Mouse (Mus musculus) stomach, postnatal 0 days (tissue): Measurements from ENCODE around the gene Tmem201. TPM values are rescaled to one million over a fixed set of nuclear protein-coding genes. Genes with fewer than 3 reads are reported as not detected.
A peak's percentile ranks its signal among the peaks of the same experiment; 100 is the strongest.
"Not testable (repeated sequence)": the region's sequence is repeated elsewhere in the genome, so short reads cannot be mapped to it uniquely, and the experiment has no call there.

Experiments used
- ATAC-seq: fragments of 200-750 bp; cut with Nextera tagmentation; 2 replicates; pipeline ENCODE4 v1.8.0; 2017; ENCODE audit not compliant: low FRiP score, low TSS enrichment
- DNase-seq: peaks from one replicate; pipeline ENCODE4 v3.0.0-alpha.2; 2016; ENCODE audit warnings: low spot score
- H3K27ac ChIP-seq: fragments of 300-500 bp; sonication (generic); replicated peaks from 2 replicates; pipeline ENCODE4 v1.5.1; 2014; ENCODE audit warnings: mild to moderate bottlenecking, control low read depth
- H3K27me3 ChIP-seq: fragments of 300-500 bp; sonication (generic); 2 replicates; pipeline ENCODE4 v1.6.1; 2014; ENCODE audit warnings: low read length; ENCODE audit not compliant: control insufficient read depth, insufficient read depth
- H3K36me3 ChIP-seq: fragments of 300-500 bp; sonication (generic); 2 replicates; pipeline ENCODE4 v1.6.1; 2014; ENCODE audit warnings: low read length, mixed read lengths; ENCODE audit not compliant: control insufficient read depth, insufficient read depth
- H3K4me1 ChIP-seq: fragments of 300-500 bp; sonication (generic); replicated peaks from 2 replicates; pipeline ENCODE4 v1.6.1; 2014; ENCODE audit warnings: antibody characterized with exemption; ENCODE audit not compliant: control insufficient read depth, insufficient read depth
- H3K4me2 ChIP-seq: fragments of 300-500 bp; sonication (generic); replicated peaks from 2 replicates; pipeline ENCODE4 v1.6.1; 2014; ENCODE audit warnings: low read depth, mild to moderate bottlenecking, control low read depth, moderate library complexity
- H3K4me3 ChIP-seq: fragments of 300-500 bp; sonication (generic); 2 replicates; pipeline ENCODE4 v1.5.1; 2014; ENCODE audit warnings: low read depth, low read length, control low read depth
- H3K9ac ChIP-seq: fragments of 300-500 bp; sonication (generic); 2 replicates; pipeline ENCODE4 v1.6.1; 2014; ENCODE audit warnings: mild to moderate bottlenecking, low read length, control low read depth, mixed read lengths
- H3K9me3 ChIP-seq: fragments of 300-500 bp; sonication (generic); 2 replicates; pipeline ENCODE4 v1.6.1; 2016; ENCODE audit warnings: low read length; ENCODE audit not compliant: control insufficient read depth
- CTCF ChIP-seq: IDR thresholded peaks from 2 replicates; pipeline ENCODE4 v1.5.1; 2016; ENCODE audit warnings: antibody characterized with exemption, low read depth, mild to moderate bottlenecking, moderate library complexity
- EP300 ChIP-seq: optimal IDR thresholded peaks from 2 replicates; pipeline ENCODE3; 2016; ENCODE audit warnings: antibody characterized with exemption
- WGBS: fragments of 180-500 bp; shearing (Covaris S2); extraction: QIAGEN DNeasy Blood & Tissue Kit; methylation state at CpG from one replicate; pipeline ENCODE4 v1.1.7; 2014; 5-methylcytosine and 5-hydroxymethylcytosine counted together
- polyA plus RNA-seq: library from polyadenylated mRNA; unstranded; fragments of >200 nt; fragmentation: Nextera tagmentation; extraction: Ambion mirVana; gene quantifications from 2 replicates; pipeline ENCODE4 v1.2.1, GENCODE M21; 2015

Tmem201 gene
- polyA plus RNA-seq, 1 experiment from 2014 or later = 7.5 TPM

DNA sequence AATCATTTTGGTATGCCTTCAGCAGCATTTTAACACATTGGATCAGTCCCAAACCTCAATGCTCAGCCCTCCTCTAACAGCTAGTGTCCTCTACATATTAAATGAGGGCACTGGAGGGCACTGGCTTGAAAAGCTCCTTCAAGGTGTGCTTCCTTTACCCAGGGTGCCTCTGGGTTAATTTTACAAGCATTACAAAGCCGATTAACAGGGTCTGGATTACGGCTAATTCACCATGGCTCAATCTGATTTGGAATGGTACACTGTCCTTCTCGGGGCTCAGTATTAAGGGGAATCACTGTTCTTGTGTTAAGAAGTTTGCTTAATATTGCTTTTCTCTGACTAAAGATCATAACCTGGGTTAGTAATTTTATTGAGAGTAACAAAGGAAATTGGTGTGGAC is 15.0 kb upstream of the Tmem201 start:
- DNase-seq (no peak), ATAC-seq (no peak)
- H3K27ac ChIP-seq = no peak overlapping the region
- no peaks in the 10 kb centered on the region for H3K9me3 ChIP-seq
- H3K36me3 ChIP-seq = no peaks in the 10 kb centered on the region
- no peak overlapping the region for H3K4me2 ChIP-seq
- 85% methylated on average over 3 of the region's 3 CpGs for WGBS
- H3K27me3 ChIP-seq = no peaks in the 10 kb centered on the region
- H3K4me1 ChIP-seq = no peaks in the 10 kb centered on the region
- no peak overlapping the region for H3K4me3 ChIP-seq
- TF ChIP-seq EP300 (no peak), CTCF (no peak)
- no peak overlapping the region for H3K9ac ChIP-seq

DNA sequence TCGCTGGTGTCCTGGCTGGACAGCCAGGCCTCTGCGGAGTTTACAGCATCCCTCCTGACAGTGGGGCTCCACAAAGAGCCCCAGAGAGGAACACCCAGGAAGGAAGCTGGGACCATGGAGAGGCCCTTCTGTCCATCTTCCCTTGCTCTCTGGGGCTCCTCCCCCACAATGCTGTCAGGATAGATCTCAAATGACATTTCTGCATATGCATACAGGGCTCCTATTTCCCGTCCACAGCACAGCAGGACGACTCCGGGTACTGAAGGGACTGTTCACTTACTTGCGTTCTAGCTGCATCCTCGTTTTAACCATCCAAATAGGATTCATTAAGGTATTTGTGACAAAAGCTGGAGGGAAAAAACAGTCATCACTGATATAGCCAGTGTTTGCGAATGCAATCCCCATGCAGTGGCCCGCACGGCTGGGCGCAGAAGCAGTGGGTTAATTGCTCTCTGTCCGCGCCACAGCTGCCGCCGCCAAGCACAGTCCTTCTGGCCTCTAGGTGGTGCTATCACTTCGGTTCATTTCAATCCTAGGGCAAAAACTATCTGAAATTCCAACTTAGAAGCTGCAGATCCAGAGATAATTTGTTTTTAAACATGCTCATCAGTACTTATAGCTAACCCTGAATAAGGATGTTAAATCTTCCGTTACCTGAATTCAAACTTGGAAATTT is 14.4 kb upstream of the Tmem201 start:
- Histone ChIP-seq H3K27me3 (no peaks in the 10 kb centered on the region), H3K4me3 (no peak overlapping the region), H3K4me1 (no peaks in the 10 kb centered on the region), H3K9ac (no peak overlapping the region), H3K9me3 (no peaks in the 10 kb centered on the region), H3K27ac (no peak overlapping the region), H3K36me3 (no peaks in the 10 kb centered on the region), H3K4me2 (no peak overlapping the region)
- 37% methylated on average over 17 of the region's 17 CpGs for WGBS
- TF ChIP-seq CTCF (peak; percentile 90), EP300 (no peak)
- ATAC-seq (no peak), DNase-seq (peak; percentile 57)

DNA sequence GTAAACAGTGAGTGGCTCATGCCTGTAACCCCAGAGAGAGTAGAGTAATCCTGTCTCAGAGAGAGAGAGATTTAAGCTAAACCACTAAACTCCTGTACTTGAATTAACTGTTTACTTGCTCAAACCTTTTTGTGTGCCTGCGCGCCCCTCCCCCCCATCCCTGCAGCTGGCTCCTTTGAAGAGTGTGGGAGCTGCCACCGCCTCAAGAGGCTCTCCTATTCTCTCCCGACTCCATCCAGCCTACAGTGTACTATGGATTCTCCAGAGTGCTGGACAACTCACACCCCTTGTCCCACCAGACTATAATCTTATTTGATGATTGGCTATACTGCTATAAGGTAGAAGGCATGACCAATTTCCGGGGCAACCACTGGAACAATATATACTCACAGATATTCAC is 12.8 kb upstream of the Tmem201 start:
- WGBS = 59% methylated on average over 5 of the region's 5 CpGs
- Histone ChIP-seq H3K36me3 (no peaks in the 10 kb centered on the region), H3K9me3 (no peaks in the 10 kb centered on the region), H3K4me1 (no peaks in the 10 kb centered on the region), H3K9ac (no peak overlapping the region), H3K27ac (no peak overlapping the region), H3K4me2 (no peak overlapping the region), H3K27me3 (no peaks in the 10 kb centered on the region), H3K4me3 (no peak overlapping the region)
- TF ChIP-seq EP300 = no peak
- no peak for TF ChIP-seq CTCF
- ATAC-seq = no peak
- DNase-seq = no peak

DNA sequence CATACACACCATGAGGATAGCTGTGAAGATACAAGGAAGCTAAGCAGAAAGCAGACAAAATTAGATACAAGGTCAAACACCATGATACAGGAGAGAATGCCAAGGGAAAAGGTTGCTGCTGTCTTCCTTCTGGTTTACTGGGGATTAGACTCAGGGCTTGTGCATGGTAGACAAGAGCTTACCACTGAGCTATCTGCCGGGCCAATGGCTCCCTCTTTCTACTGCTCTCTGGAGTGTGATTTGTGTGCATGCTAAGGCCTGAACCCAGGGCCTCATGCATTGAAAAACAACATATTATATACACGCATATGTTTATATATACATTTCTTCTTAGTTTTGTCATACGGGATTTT is 11.8 kb upstream of the Tmem201 start:
- H3K36me3 ChIP-seq, H3K4me2 ChIP-seq, H3K4me3 ChIP-seq, H3K9ac ChIP-seq, ATAC-seq, H3K27ac ChIP-seq, DNase-seq, H3K4me1 ChIP-seq, H3K9me3 ChIP-seq, H3K27me3 ChIP-seq: not testable (repeated sequence)
- 81% methylated on average over 3 of the region's 3 CpGs for whole genome bisulfite sequencing

DNA sequence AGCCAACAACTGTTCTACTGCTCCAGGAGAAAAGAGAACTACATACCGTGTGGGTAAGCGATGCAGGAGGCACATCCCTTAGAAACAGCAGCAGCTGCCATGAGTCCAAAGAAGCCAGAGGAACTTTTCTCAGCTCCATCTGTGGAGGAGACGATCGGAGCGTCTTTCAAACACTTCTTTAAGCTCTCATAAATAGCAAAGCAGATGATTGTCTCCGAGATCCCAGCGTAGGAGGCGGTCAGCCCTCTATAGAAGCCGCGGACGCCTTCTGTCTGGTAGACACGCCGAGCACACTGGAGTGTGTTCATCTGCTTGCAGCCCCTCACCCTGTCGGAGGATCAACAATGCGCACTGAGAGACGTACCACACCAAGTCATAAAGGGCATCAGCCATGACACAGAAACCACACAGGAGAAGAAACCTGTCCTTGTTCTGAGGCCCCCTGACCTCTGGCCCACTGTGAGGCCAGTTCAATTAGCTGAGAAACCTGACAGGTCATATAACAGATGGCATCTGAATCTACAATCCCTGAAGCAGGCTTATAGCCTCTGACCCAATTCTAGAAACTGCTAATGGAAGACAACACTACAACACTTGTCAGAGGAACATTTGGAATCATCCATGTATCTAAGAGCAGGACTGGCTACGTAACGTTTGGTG is 11.3 kb upstream of the Tmem201 start:
- TF ChIP-seq CTCF (no peak), EP300 (no peak)

DNA sequence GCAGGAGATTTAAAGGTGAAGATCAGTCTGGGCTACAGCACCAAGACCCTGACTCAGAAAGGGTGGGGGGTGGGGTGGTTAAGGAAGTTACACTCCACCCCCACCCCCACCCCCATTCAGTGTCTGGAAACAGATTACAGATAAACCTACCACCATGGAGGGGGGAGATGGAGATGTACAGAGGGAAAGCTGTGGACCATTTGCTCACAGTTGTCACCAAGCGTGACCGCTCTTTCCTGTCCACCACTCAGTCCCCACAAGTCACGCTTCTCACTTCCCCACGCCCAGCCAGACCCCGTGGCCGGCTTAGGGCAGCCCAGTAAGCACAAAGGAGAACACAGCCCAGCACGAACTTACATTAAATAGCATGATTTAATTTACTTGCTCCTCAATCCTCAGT is 6.3 kb upstream of the Tmem201 start:
- Histone ChIP-seq H3K4me1 (no peaks in the 10 kb centered on the region), H3K9me3 (no peaks in the 10 kb centered on the region), H3K27ac (no peak overlapping the region), H3K27me3 (no peaks in the 10 kb centered on the region), H3K4me3 (no peak overlapping the region), H3K9ac (no peak overlapping the region), H3K4me2 (no peak overlapping the region), H3K36me3 (no peaks in the 10 kb centered on the region)
- TF ChIP-seq EP300 (no peak), CTCF (no peak)
- 85% methylated on average over 7 of the region's 7 CpGs for WGBS
- ATAC-seq = no peak
- no peak for DNase-seq

More for the DNA sequence above, 11.3 kb upstream of the Tmem201 start:
- no peak overlapping the region for H3K9ac ChIP-seq
- no peak overlapping the region for H3K4me2 ChIP-seq
- no peak overlapping the region for H3K4me3 ChIP-seq
- no peak for ATAC-seq
- H3K27ac ChIP-seq = no peak overlapping the region
- H3K9me3 ChIP-seq = no peaks in the 10 kb centered on the region
- no peaks in the 10 kb centered on the region for H3K27me3 ChIP-seq
- WGBS = 94% methylated on average over 18 of the region's 18 CpGs
- no peak for DNase-seq
- no peaks in the 10 kb centered on the region for H3K36me3 ChIP-seq
- H3K4me1 ChIP-seq = no peaks in the 10 kb centered on the region
